Mouse (Mus musculus): ENCODE measurements around the gene Usp36. TPM values are rescaled to one million over a fixed set of nuclear protein-coding genes. Genes with fewer than 3 reads are reported as not detected.

The Usp36 gene
- polyA plus RNA-seq, 1 experiment from 2014 or later: 18.0 TPM

GRCm38 (mm10) chr11:118266044-118266665, 23.9 kb downstream of the Usp36 start:
- WGBS: 88% methylated on average over 10 of the region's 10 CpGs
- Histone ChIP-seq H3K27ac (ENCODE audit: low read length) (no peak overlapping the region), H3K4me2 (ENCODE audit: low read depth, low read length) (no peak overlapping the region), H3K9ac (ENCODE audit: low read length) (no peak overlapping the region), H3K9me3 (replicated peaks; ENCODE audit: control insufficient read depth, low read length) (no peaks in the 10 kb centered on the region), H3K27me3 (ENCODE audit: control insufficient read depth, insufficient read depth, low read length) (no peaks in the 10 kb centered on the region), H3K4me1 (ENCODE audit: control insufficient read depth, insufficient read depth, low read length) (no peaks in the 10 kb centered on the region), H3K36me3 (ENCODE audit: control insufficient read depth, insufficient read depth, low read length) (peaks cover 50% of the 10 kb centered on the region), H3K4me3 (replicated peaks; ENCODE audit: low read length) (no peak overlapping the region)
- ATAC-seq (ENCODE audit: insufficient read depth, low FRiP score): no peak

DNA sequence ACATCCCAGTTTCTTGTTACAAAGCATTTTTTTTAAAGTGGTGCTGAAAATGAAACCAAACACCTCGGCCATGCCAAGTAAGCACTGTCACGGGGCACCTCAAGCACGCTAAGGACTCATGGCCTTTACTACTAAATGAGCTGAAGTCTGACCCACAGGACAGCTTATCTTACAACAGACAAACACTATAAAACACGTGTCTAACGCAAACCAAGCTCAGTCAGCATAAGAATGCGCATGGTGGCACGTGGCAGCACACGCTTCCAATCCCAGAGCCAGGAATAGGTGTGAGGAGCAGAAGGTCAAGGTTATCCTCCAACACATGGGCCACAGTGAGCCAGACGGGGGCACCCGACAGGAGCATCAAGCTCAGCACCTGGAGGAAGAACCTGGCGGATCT, 24.4 kb downstream of the Usp36 start:
- H3K27ac ChIP-seq (ENCODE audit: low read length): no peak overlapping the region
- no peak overlapping the region for H3K4me3 ChIP-seq (replicated peaks; ENCODE audit: low read length)
- peaks cover 52% of the 10 kb centered on the region for H3K36me3 ChIP-seq (ENCODE audit: control insufficient read depth, insufficient read depth, low read length)
- no peak overlapping the region for H3K9ac ChIP-seq (ENCODE audit: low read length)
- H3K9me3 ChIP-seq (replicated peaks; ENCODE audit: control insufficient read depth, low read length): no peaks in the 10 kb centered on the region
- no peak for ATAC-seq (ENCODE audit: insufficient read depth, low FRiP score)
- 86% methylated on average over 11 of the region's 11 CpGs for WGBS
- H3K4me2 ChIP-seq (ENCODE audit: low read depth, low read length): no peak overlapping the region
- H3K4me1 ChIP-seq (ENCODE audit: control insufficient read depth, insufficient read depth, low read length): no peaks in the 10 kb centered on the region
- H3K27me3 ChIP-seq (ENCODE audit: control insufficient read depth, insufficient read depth, low read length): no peaks in the 10 kb centered on the region

GRCm38 (mm10) chr11:118263146-118263545, 26.9 kb downstream of the Usp36 start:
- peaks cover 42% of the 10 kb centered on the region for H3K36me3 ChIP-seq (ENCODE audit: control insufficient read depth, insufficient read depth, low read length)
- no peak overlapping the region for H3K4me3 ChIP-seq (replicated peaks; ENCODE audit: low read length)

GRCm38 (mm10) chr11:118260081-118260480, 30.0 kb downstream of the Usp36 start:
- no peak overlapping the region for H3K4me3 ChIP-seq (replicated peaks; ENCODE audit: low read length)
- H3K4me2 ChIP-seq (ENCODE audit: low read depth, low read length): no peak overlapping the region
- peaks cover 31% of the 10 kb centered on the region for H3K36me3 ChIP-seq (ENCODE audit: control insufficient read depth, insufficient read depth, low read length)
- no peaks in the 10 kb centered on the region for H3K9me3 ChIP-seq (replicated peaks; ENCODE audit: control insufficient read depth, low read length)
- H3K27ac ChIP-seq (ENCODE audit: low read length): no peak overlapping the region
- 88% methylated on average over 8 of the region's 8 CpGs for WGBS
- H3K27me3 ChIP-seq (ENCODE audit: control insufficient read depth, insufficient read depth, low read length): no peaks in the 10 kb centered on the region
- no peak for ATAC-seq (ENCODE audit: insufficient read depth, low FRiP score)
- no peaks in the 10 kb centered on the region; the same call in 1 of the 2 replicates for H3K4me1 ChIP-seq (ENCODE audit: control insufficient read depth, insufficient read depth, low read length)
- H3K9ac ChIP-seq (ENCODE audit: low read length): no peak overlapping the region

More at GRCm38 (mm10) chr11:118263146-118263545, 26.9 kb downstream of the Usp36 start:
- Histone ChIP-seq H3K4me2 (ENCODE audit: low read depth, low read length) (no peak overlapping the region), H3K4me1 (ENCODE audit: control insufficient read depth, insufficient read depth, low read length) (no peaks in the 10 kb centered on the region), H3K27ac (ENCODE audit: low read length) (no peak overlapping the region), H3K9ac (ENCODE audit: low read length) (no peak overlapping the region), H3K27me3 (ENCODE audit: control insufficient read depth, insufficient read depth, low read length) (no peaks in the 10 kb centered on the region), H3K9me3 (replicated peaks; ENCODE audit: control insufficient read depth, low read length) (no peaks in the 10 kb centered on the region)
- 89% methylated on average over 5 of the region's 5 CpGs for WGBS
- no peak for ATAC-seq (ENCODE audit: insufficient read depth, low FRiP score)

DNA sequence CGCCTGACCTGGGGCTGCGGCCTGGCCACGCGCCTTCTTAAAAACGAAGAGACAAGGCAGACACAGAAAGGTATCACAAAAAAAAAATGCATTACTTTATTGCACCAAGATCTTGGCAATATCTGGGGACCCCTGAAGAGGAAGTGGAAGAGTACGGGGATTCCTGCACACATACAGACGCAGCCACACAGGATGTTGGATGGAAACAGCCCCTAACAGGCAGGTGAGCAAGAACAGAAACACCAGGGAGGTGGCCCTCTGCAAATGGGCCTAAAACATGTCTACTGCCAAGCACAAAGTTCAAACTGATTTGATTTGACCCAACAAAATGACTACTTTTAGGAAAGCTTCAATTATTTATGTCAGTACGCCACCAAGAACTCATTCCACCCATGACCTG, 30.5 kb downstream of the Usp36 start:
- no peak overlapping the region for H3K9ac ChIP-seq (ENCODE audit: low read length)
- no peaks in the 10 kb centered on the region for H3K9me3 ChIP-seq (replicated peaks; ENCODE audit: control insufficient read depth, low read length)
- peaks cover 31% of the 10 kb centered on the region for H3K36me3 ChIP-seq (ENCODE audit: control insufficient read depth, insufficient read depth, low read length)
- no peak overlapping the region for H3K4me3 ChIP-seq (replicated peaks; ENCODE audit: low read length)
- H3K27me3 ChIP-seq (ENCODE audit: control insufficient read depth, insufficient read depth, low read length): no peaks in the 10 kb centered on the region
- peaks cover 3% of the 10 kb centered on the region for H3K4me1 ChIP-seq (ENCODE audit: control insufficient read depth, insufficient read depth, low read length)
- WGBS: 95% methylated on average over 8 of the region's 8 CpGs
- no peak overlapping the region for H3K4me2 ChIP-seq (ENCODE audit: low read depth, low read length)
- H3K27ac ChIP-seq (ENCODE audit: low read length): no peak overlapping the region
- no peak for ATAC-seq (ENCODE audit: insufficient read depth, low FRiP score)

DNA sequence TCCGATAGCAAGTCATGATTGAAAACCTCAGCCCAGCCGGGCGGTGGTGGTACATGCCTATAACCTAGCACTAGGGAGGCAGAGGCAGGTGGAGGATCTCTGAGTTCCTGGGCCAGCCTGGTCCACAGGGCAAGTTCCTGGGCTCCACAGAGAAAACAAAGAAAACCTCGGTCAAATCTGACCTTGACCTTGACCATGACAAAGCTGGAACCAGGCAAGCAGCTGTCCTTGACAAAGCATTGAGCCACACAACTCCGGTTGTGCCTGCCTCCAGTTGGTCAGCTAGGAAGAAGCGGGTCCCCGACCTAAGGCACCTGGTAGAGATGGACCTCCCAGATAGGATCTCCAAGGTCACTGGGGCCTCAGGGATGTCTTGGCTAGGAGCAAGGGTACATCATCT, 33.7 kb downstream of the Usp36 start:
- peaks cover 21% of the 10 kb centered on the region for H3K36me3 ChIP-seq (ENCODE audit: control insufficient read depth, insufficient read depth, low read length)
- H3K27ac ChIP-seq (ENCODE audit: low read length): 0 out of 2 replicates have a peak overlapping the region, but pooled peaks have one; percentile 10
- H3K9ac ChIP-seq (ENCODE audit: low read length): no peak overlapping the region
- H3K4me2 ChIP-seq (ENCODE audit: low read depth, low read length): no peak overlapping the region
- H3K27me3 ChIP-seq (ENCODE audit: control insufficient read depth, insufficient read depth, low read length): no peaks in the 10 kb centered on the region
- H3K4me3 ChIP-seq (replicated peaks; ENCODE audit: low read length): no peak overlapping the region
- WGBS: 86% methylated on average over 7 of the region's 7 CpGs
- no peak for ATAC-seq (ENCODE audit: insufficient read depth, low FRiP score)
- peaks cover 18% of the 10 kb centered on the region for H3K4me1 ChIP-seq (ENCODE audit: control insufficient read depth, insufficient read depth, low read length)
- H3K9me3 ChIP-seq (replicated peaks; ENCODE audit: control insufficient read depth, low read length): no peaks in the 10 kb centered on the region

DNA sequence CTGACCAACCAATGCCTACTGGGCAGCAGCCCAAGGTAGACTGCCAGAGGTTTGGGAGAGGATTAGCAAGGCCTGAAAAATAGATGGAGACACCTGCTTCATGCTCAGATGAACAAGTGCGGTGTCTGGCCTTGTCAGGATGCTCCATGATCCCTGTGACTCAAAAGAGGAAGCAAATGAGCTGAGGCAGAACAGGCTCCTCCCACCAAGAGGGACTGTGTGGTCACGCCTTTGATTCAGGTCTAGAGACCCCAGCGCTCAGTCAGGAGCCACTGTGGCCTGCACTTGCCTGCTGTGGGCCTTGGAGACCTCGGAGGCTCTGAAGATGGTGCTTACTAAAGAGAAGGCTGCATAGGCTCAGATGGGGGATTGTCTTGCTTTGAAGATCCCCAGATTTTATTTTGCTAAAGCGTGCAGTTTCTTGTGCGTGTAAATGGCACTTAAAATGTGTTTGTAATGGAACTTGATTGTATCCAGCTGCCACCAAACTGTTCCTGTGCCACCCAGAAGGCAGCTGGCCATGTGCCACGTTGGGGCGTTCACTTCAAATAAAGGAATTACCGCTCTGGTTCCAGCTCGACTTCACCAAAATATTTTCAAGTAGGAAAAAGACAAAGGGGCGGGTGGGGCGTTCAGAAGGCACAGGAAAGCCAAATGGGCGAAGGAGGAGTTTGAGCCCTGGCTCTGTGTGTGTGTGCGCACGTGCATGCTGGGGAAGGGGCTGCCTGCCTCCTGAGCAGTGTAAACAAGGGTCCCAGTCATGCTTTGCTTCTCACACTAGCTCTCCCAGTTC, 35.7 kb downstream of the Usp36 start:
- 0 out of 2 replicates have a peak overlapping the region, but pooled peaks have one; percentile 7 for H3K4me2 ChIP-seq (ENCODE audit: low read depth, low read length)
- peak; percentile 54 for ATAC-seq (ENCODE audit: insufficient read depth, low FRiP score)
- 21% methylated on average over 15 of the region's 15 CpGs for WGBS
- H3K27me3 ChIP-seq (ENCODE audit: control insufficient read depth, insufficient read depth, low read length): no peaks in the 10 kb centered on the region
- no peaks in the 10 kb centered on the region for H3K9me3 ChIP-seq (replicated peaks; ENCODE audit: control insufficient read depth, low read length)
- 0 out of 2 replicates have a peak overlapping the region, but pooled peaks have one; percentile 27 for H3K9ac ChIP-seq (ENCODE audit: low read length)
- H3K4me3 ChIP-seq (replicated peaks; ENCODE audit: low read length): no peak overlapping the region
- peak overlapping the region; percentile 96 for H3K27ac ChIP-seq (ENCODE audit: low read length)
- H3K36me3 ChIP-seq (ENCODE audit: control insufficient read depth, insufficient read depth, low read length): peaks cover 10% of the 10 kb centered on the region
- peaks cover 21% of the 10 kb centered on the region for H3K4me1 ChIP-seq (ENCODE audit: control insufficient read depth, insufficient read depth, low read length)

- no peaks in the 10 kb centered on the region for H3K27me3 ChIP-seq (ENCODE audit: control insufficient read depth, insufficient read depth, low read length)
- H3K9me3 ChIP-seq (replicated peaks; ENCODE audit: control insufficient read depth, low read length): no peaks in the 10 kb centered on the region
- 81% methylated on average over 7 of the region's 7 CpGs for WGBS
- peaks cover 27% of the 10 kb centered on the region for H3K4me1 ChIP-seq (ENCODE audit: control insufficient read depth, insufficient read depth, low read length)
- peak; percentile 23; the same call in 1 of the 2 replicates for ATAC-seq (ENCODE audit: insufficient read depth, low FRiP score)
- H3K9ac ChIP-seq (ENCODE audit: low read length): no peak overlapping the region
- H3K27ac ChIP-seq (ENCODE audit: low read length): peak overlapping the region; percentile 96
- no peak overlapping the region for H3K4me3 ChIP-seq (replicated peaks; ENCODE audit: low read length)
- H3K36me3 ChIP-seq (ENCODE audit: control insufficient read depth, insufficient read depth, low read length): peaks cover 8% of the 10 kb centered on the region
- H3K4me2 ChIP-seq (ENCODE audit: low read depth, low read length): 0 out of 2 replicates have a peak overlapping the region, but pooled peaks have one; percentile 7
These were observed 36.4 kb downstream of the Usp36 start for GRCm38 (mm10) chr11:118253447-118254158.

GRCm38 (mm10) chr11:118249012-118249383, 41.0 kb downstream of the Usp36 start:
- H3K9ac ChIP-seq (ENCODE audit: low read length): peak overlapping the region; percentile 66
- H3K4me1 ChIP-seq (ENCODE audit: control insufficient read depth, insufficient read depth, low read length): peaks cover 40% of the 10 kb centered on the region
- H3K4me3 ChIP-seq (replicated peaks; ENCODE audit: low read length): peak overlapping the region; percentile 91
- ATAC-seq (ENCODE audit: insufficient read depth, low FRiP score): 0 out of 2 replicates have a peak, but pooled peaks have one; percentile 11
- H3K4me2 ChIP-seq (ENCODE audit: low read depth, low read length): peak overlapping the region; percentile 63
- no peaks in the 10 kb centered on the region for H3K36me3 ChIP-seq (ENCODE audit: control insufficient read depth, insufficient read depth, low read length)
- H3K27me3 ChIP-seq (ENCODE audit: control insufficient read depth, insufficient read depth, low read length): no peaks in the 10 kb centered on the region
- WGBS: under 1% methylated on average over 5 of the region's 5 CpGs
- peak overlapping the region; percentile 91 for H3K27ac ChIP-seq (ENCODE audit: low read length)
- H3K9me3 ChIP-seq (replicated peaks; ENCODE audit: control insufficient read depth, low read length): no peaks in the 10 kb centered on the region

Measured in stomach, embryonic 16.5 days (tissue).